Mouse (Mus musculus) forebrain, embryonic 12.5 days (tissue): ENCODE data around the gene Pcgf2. TPM values are rescaled to one million over a fixed set of nuclear protein-coding genes. Genes with fewer than 3 reads are reported as not detected.
"Not testable (repeated sequence)": the region's sequence is repeated elsewhere in the genome, so short reads cannot be mapped to it uniquely, and the experiment has no call there.

ENCODE experiments used
- ATAC-seq: fragments of 200-750 bp; cut with Nextera tagmentation; 2 replicates; pipeline ENCODE4 v1.8.0; 2017; ENCODE audit warnings: moderate TSS enrichment; ENCODE audit not compliant: low FRiP score
- H3K27ac ChIP-seq: fragments of 300-500 bp; sonication (generic); 2 replicates; pipeline ENCODE4 v1.5.1; 2016; ENCODE audit warnings: mild to moderate bottlenecking
- H3K27me3 ChIP-seq: fragments of 300-500 bp; sonication (generic); 2 replicates; pipeline ENCODE4 v1.6.1; 2016; ENCODE audit warnings: mild to moderate bottlenecking
- H3K36me3 ChIP-seq: fragments of 300-500 bp; sonication (generic); replicated peaks from 2 replicates; pipeline ENCODE4 v1.6.1; 2016; ENCODE audit warnings: mild to moderate bottlenecking
- H3K4me1 ChIP-seq: fragments of 300-500 bp; sonication (generic); 2 replicates; pipeline ENCODE4 v1.6.1; 2016
- H3K4me2 ChIP-seq: fragments of 300-500 bp; sonication (generic); 2 replicates; pipeline ENCODE4 v1.6.1; 2016; ENCODE audit warnings: mild to moderate bottlenecking, moderate library complexity
- H3K4me3 ChIP-seq: fragments of 300-500 bp; sonication (generic); replicated peaks from 2 replicates; pipeline ENCODE4 v1.5.1; 2016; ENCODE audit warnings: mild to moderate bottlenecking
- H3K9ac ChIP-seq: fragments of 300-500 bp; sonication (generic); 2 replicates; pipeline ENCODE4 v1.6.1; 2016; ENCODE audit warnings: mild to moderate bottlenecking
- H3K9me3 ChIP-seq: fragments of 300-500 bp; sonication (generic); 2 replicates; pipeline ENCODE4 v1.6.1; 2016
- WGBS: fragments of 180-500 bp; shearing (Covaris S2); methylation state at CpG from one replicate; pipeline ENCODE4 v1.1.7; 2016; 5-methylcytosine and 5-hydroxymethylcytosine counted together
- polyA plus RNA-seq: library from polyadenylated mRNA; unstranded; fragments of >200 nt; fragmentation: Nextera tagmentation; extraction: Ambion mirVana; gene quantifications from 2 replicates; pipeline ENCODE4 v1.2.1, GENCODE M21; 2016

Pcgf2 gene
- polyA plus RNA-seq, 1 experiment from 2014 or later, result 24.2 TPM

- no peak for ATAC-seq
- H3K9ac ChIP-seq, result peak overlapping the region; percentile 38; the same call in 1 of the 2 replicates
- WGBS, result 2% methylated on average over 21 of the region's 21 CpGs
- H3K27me3 ChIP-seq, result peaks cover 29% of the 10 kb centered on the region
- H3K36me3 ChIP-seq, result peaks cover 21% of the 10 kb centered on the region
- peaks cover 52% of the 10 kb centered on the region for H3K4me1 ChIP-seq
- H3K27ac ChIP-seq, result peak overlapping the region; percentile 90; the same call in 1 of the 2 replicates
- H3K4me2 ChIP-seq, result peak overlapping the region; percentile 89
- peak overlapping the region; percentile 95 for H3K4me3 ChIP-seq
- H3K9me3 ChIP-seq, result no peaks in the 10 kb centered on the region
Measured at GRCm38 (mm10) chr11:97662207-97662892, 37.9 kb downstream of the Pcgf2 start.

DNA sequence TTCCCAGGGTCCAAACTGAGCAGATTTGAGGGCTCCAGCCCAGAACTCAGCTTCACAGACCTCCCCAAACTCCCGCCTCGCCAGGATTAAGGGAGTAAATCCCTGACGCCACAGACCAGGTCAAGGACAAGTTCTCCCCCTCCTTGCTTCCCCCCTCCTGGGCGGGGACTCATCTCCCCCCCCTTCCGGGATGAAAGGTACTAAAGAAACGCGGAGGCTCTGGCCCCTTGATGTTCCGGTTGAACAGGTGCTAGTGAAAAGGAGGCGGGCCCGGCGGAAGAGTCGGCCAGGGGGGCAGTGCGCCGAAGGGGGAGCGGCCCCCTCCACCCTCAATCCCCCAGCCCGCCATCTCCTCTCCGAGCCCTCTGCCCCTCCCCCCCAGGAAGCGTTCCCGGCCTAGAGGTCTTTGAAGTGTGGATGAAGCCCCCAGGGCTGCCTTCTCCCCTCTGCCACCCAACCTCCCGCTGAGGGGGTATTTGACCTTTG is 38.6 kb downstream of the Pcgf2 start:
- Histone ChIP-seq H3K27ac (no peak overlapping the region), H3K4me1 (peaks cover 52% of the 10 kb centered on the region), H3K9me3 (no peaks in the 10 kb centered on the region), H3K4me2 (peak overlapping the region; percentile 89), H3K36me3 (peaks cover 14% of the 10 kb centered on the region), H3K27me3 (peaks cover 29% of the 10 kb centered on the region), H3K9ac (peak overlapping the region; percentile 38; the same call in 1 of the 2 replicates), H3K4me3 (peak overlapping the region; percentile 95)
- WGBS, result under 1% methylated on average over 19 of the region's 20 CpGs
- ATAC-seq, result no peak

- Histone ChIP-seq H3K9me3 (no peaks in the 10 kb centered on the region), H3K4me2 (peak overlapping the region; percentile 89), H3K36me3 (peaks cover 8% of the 10 kb centered on the region), H3K4me1 (peaks cover 52% of the 10 kb centered on the region), H3K27ac (peak overlapping the region; percentile 68; the same call in 1 of the 2 replicates), H3K4me3 (peak overlapping the region; percentile 95), H3K27me3 (peaks cover 29% of the 10 kb centered on the region), H3K9ac (peak overlapping the region; percentile 89)
- no peak for ATAC-seq
- WGBS, result 3% methylated on average over 27 of the region's 27 CpGs
Measured at GRCm38 (mm10) chr11:97660734-97661647, 39.3 kb downstream of the Pcgf2 start.

GRCm38 (mm10) chr11:97659990-97660714 is 40.1 kb downstream of the Pcgf2 start:
- peak overlapping the region; percentile 89 for H3K4me2 ChIP-seq
- H3K27me3 ChIP-seq, result peaks cover 29% of the 10 kb centered on the region
- peak; percentile 83 for ATAC-seq
- H3K4me1 ChIP-seq, result peaks cover 47% of the 10 kb centered on the region
- under 1% methylated on average over 63 of the region's 78 CpGs for WGBS
- peak overlapping the region; percentile 68 for H3K27ac ChIP-seq
- H3K9me3 ChIP-seq, result no peaks in the 10 kb centered on the region
- H3K9ac ChIP-seq, result peak overlapping the region; percentile 89
- H3K36me3 ChIP-seq, result no peaks in the 10 kb centered on the region
- peak overlapping the region; percentile 73 for H3K4me3 ChIP-seq

DNA sequence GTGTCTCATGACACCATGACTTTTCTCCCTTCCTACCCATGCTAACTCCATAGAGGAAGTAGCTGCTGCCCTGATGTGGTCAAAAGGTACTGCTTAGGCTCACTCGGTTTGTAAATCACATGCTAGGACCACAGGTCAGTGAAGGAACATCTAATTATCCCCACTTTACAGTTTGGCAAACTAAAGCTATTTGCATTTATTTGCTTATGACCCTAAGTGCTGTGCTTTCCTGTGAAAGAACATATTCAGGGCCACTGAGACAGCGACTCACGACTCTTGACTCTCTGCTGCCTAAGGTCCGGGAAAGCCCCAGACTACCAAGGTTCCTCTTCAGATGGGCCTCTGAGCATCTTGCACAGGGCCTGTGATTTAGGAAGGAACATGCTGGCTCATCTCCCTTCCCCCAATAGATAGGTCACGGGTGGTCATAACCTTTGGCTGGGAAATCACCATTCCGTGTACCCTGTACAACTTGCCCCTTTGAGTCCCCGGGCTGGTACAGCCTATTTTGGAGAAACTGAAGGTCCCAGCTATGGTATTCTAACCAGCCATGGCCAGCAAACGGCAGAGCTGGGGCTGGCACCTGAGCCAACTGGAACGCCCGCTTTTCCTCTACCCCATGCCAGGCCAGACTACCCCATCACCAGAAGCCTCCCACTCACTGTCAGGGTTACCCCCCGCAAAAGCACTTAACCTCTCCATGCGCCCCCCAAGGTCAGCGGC is 40.9 kb downstream of the Pcgf2 start:
- Histone ChIP-seq H3K9ac (peak overlapping the region; percentile 89), H3K9me3 (no peaks in the 10 kb centered on the region), H3K36me3 (no peaks in the 10 kb centered on the region), H3K27me3 (peaks cover 29% of the 10 kb centered on the region), H3K4me3 (peak overlapping the region; percentile 73), H3K4me2 (peak overlapping the region; percentile 89), H3K4me1 (peaks cover 40% of the 10 kb centered on the region), H3K27ac (peak overlapping the region; percentile 68; the same call in 1 of the 2 replicates)
- 10% methylated on average over 13 of the region's 13 CpGs for WGBS
- no peak for ATAC-seq

GRCm38 (mm10) chr11:97658751-97659266 is 41.5 kb downstream of the Pcgf2 start:
- no peak for ATAC-seq
- Histone ChIP-seq H3K9ac (no peak overlapping the region; the same call in 1 of the 2 replicates), H3K4me2 (peak overlapping the region; percentile 89; the same call in 1 of the 2 replicates), H3K27ac (no peak overlapping the region), H3K4me3 (no peak overlapping the region; the same call in 1 of the 2 replicates), H3K36me3 (no peaks in the 10 kb centered on the region), H3K4me1 (peaks cover 34% of the 10 kb centered on the region), H3K27me3 (peaks cover 29% of the 10 kb centered on the region), H3K9me3 (no peaks in the 10 kb centered on the region)
- WGBS, result 80% methylated on average over 11 of the region's 11 CpGs

GRCm38 (mm10) chr11:97657967-97658366 is 42.3 kb downstream of the Pcgf2 start:
- not testable (repeated sequence) for H3K9ac ChIP-seq, H3K4me2 ChIP-seq, H3K4me3 ChIP-seq, ATAC-seq, H3K9me3 ChIP-seq, H3K36me3 ChIP-seq, H3K27ac ChIP-seq
- Histone ChIP-seq H3K27me3 (peaks cover 29% of the 10 kb centered on the region), H3K4me1 (peaks cover 34% of the 10 kb centered on the region)
- 83% methylated on average over 6 of the region's 6 CpGs for WGBS

GRCm38 (mm10) chr11:97657184-97657945 is 42.9 kb downstream of the Pcgf2 start:
- no peak overlapping the region; the same call in 1 of the 2 replicates for H3K9ac ChIP-seq
- peaks cover 30% of the 10 kb centered on the region for H3K4me1 ChIP-seq
- WGBS, result 66% methylated on average over 5 of the region's 6 CpGs
- H3K4me2 ChIP-seq, result no peak overlapping the region
- no peak for ATAC-seq
- H3K9me3 ChIP-seq, result no peaks in the 10 kb centered on the region
- H3K4me3 ChIP-seq, result no peak overlapping the region
- no peaks in the 10 kb centered on the region for H3K36me3 ChIP-seq
- no peak overlapping the region for H3K27ac ChIP-seq
- peaks cover 26% of the 10 kb centered on the region for H3K27me3 ChIP-seq

DNA sequence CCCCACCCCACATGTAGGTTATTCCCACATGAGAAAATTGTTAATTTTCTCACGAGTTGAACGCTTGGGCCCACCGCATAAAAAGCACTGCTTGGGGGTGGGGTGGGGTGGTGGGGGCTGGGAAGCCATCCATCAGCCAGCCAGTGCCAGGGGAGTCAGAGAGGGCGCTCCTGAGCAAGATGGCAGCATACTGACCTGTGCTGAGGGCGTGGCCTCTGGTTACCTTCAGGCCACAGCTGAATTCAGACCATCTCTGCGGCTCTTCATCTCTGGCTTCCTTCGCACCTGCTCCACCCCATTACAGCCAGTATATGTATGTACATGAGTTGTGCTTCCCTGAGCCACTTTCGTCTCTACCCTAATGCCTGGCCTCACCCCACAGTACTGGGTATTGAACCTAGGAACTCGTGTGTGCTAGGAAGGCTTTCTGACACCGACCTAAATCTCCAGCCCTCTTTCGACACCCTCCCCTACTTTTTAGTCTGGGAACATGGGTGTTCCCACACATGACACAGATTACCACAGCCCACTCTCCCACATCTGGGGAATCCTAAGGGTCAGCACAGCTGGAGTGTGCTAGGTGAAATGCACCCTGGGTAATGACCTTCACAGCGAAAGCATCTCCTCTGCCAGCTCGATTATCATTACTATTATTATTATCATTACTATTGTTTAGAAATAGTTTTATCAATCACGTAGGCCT is 43.9 kb downstream of the Pcgf2 start:
- 74% methylated on average over 14 of the region's 14 CpGs for WGBS
- Histone ChIP-seq H3K36me3 (no peaks in the 10 kb centered on the region), H3K27me3 (peaks cover 16% of the 10 kb centered on the region), H3K4me2 (no peak overlapping the region), H3K4me1 (peaks cover 20% of the 10 kb centered on the region), H3K27ac (no peak overlapping the region), H3K9me3 (no peaks in the 10 kb centered on the region), H3K4me3 (no peak overlapping the region), H3K9ac (no peak overlapping the region)
- no peak for ATAC-seq

- H3K9ac ChIP-seq, result no peak overlapping the region
- no peaks in the 10 kb centered on the region for H3K36me3 ChIP-seq
- no peak for ATAC-seq
- H3K4me3 ChIP-seq, result no peak overlapping the region
- no peak overlapping the region for H3K4me2 ChIP-seq
- H3K27ac ChIP-seq, result no peak overlapping the region
- WGBS, result 93% methylated on average over 2 of the region's 2 CpGs
- peaks cover 6% of the 10 kb centered on the region; the same call in 1 of the 2 replicates for H3K27me3 ChIP-seq
- no peaks in the 10 kb centered on the region for H3K9me3 ChIP-seq
- H3K4me1 ChIP-seq, result peaks cover 9% of the 10 kb centered on the region
Measured at GRCm38 (mm10) chr11:97654210-97654609, 46.1 kb downstream of the Pcgf2 start.
